Mouse (Mus musculus): ENCODE measurements around the gene Pcsk5. TPM values are rescaled to one million over a fixed set of nuclear protein-coding genes. Genes with fewer than 3 reads are reported as not detected.

Gene Pcsk5
- polyA plus RNA-seq, 1 experiment from 2014 or later: 27.8 TPM

DNA sequence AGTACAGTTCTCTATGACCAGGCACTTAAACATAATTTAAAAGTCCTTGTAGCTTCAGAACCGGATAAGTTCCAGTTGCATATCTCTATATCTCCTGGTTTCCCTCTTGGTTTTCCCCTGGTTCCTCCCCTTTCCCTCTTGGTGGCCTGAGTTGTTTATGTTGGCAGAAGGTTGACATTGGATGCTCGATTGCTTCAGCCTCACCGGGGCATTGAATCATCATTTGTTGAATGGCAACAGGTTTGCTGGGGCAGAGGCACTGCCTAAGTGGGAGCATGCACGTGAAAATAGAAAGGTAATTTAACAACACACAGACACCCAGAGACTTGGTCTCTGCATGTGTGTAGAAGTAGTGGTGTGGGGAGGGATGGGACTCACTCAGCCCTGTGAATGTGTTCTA lies 436.9 kb downstream of the Pcsk5 start:
- Histone ChIP-seq H3K36me3 (peaks cover 43% of the 10 kb centered on the region), H3K4me3 (replicated peaks) (no peak overlapping the region), H3K27ac (no peak overlapping the region), H3K9me3 (replicated peaks) (no peaks in the 10 kb centered on the region), H3K4me2 (no peak overlapping the region), H3K4me1 (peaks cover 3% of the 10 kb centered on the region; the same call in 1 of the 2 replicates), H3K9ac (no peak overlapping the region), H3K27me3 (no peaks in the 10 kb centered on the region)
- 51% methylated on average over 4 of the region's 4 CpGs for WGBS
- ATAC-seq (replicated peaks; ENCODE audit: low FRiP score): no peak

DNA sequence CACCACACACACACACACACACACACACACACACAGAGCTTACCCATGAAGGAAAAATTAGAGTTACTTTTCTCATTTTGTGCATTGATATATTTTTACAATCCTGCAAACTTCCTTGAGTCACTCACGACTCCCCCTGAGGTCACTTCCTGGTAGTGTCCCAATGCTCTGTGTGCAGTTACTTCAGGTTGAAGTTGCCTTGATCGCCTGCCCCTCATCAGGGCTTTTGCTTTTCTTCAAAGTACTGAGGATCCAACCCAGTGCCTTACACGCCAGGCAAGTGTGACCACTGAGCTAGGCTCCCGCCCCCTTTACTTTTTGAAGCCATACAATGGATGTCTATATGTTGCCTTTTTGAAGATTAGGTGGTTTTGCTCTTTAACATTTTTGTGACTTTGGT lies 437.5 kb downstream of the Pcsk5 start:
- H3K9me3 ChIP-seq (replicated peaks): no peaks in the 10 kb centered on the region
- 92% methylated on average over 4 of the region's 4 CpGs for WGBS
- peaks cover 43% of the 10 kb centered on the region for H3K36me3 ChIP-seq
- no peak overlapping the region for H3K9ac ChIP-seq
- H3K27ac ChIP-seq: no peak overlapping the region
- H3K27me3 ChIP-seq: no peaks in the 10 kb centered on the region
- ATAC-seq (replicated peaks; ENCODE audit: low FRiP score): no peak
- H3K4me2 ChIP-seq: no peak overlapping the region
- H3K4me3 ChIP-seq (replicated peaks): no peak overlapping the region
- H3K4me1 ChIP-seq: peaks cover 8% of the 10 kb centered on the region

DNA sequence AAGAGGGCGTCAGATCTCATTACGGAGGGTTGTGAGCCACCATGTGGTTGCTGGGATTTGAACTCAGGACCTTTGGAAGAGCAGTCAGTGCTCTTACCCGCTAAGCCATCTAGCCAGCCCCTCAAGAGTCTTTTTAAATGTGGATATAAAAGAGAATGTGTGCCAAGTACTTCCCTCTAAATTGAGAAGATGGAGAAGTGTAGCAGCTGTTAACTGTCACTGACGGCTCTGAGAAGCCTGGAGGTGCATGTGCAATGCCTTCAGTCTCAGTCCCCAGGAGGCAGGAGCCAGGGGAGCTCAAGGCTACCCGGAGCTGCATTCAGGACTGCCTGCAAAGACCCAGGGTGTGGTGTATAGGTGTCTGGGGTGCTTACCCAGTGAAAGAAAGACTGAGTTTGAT lies 439.5 kb downstream of the Pcsk5 start:
- Histone ChIP-seq H3K36me3 (peaks cover 43% of the 10 kb centered on the region), H3K4me2 (no peak overlapping the region), H3K4me1 (peaks cover 19% of the 10 kb centered on the region), H3K9me3 (replicated peaks) (no peaks in the 10 kb centered on the region), H3K27me3 (peaks cover 2% of the 10 kb centered on the region; the same call in 1 of the 2 replicates), H3K27ac (no peak overlapping the region), H3K4me3 (replicated peaks) (no peak overlapping the region), H3K9ac (no peak overlapping the region)
- WGBS: 74% methylated on average over 5 of the region's 5 CpGs
- ATAC-seq (replicated peaks; ENCODE audit: low FRiP score): no peak

DNA sequence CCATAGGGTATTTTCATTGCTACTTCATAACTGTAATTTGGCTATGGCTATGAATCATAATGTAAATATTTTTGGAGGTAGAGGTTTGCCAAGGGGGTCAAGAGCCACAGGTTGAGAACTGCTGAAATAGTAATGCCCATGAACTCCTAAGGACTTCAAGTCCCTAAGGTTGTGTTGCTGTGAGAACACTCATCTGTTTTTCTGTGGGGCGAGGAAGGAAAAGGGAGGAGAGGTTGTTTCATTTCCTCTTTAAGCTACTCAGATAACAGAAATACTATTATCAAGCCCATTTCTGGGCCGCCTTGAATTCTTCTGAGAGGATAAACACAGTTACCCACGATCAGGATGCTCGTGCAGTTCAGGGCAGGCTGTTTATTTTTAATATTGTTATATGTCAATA lies 440.6 kb downstream of the Pcsk5 start:
- Histone ChIP-seq H3K9ac (no peak overlapping the region), H3K9me3 (replicated peaks) (no peaks in the 10 kb centered on the region), H3K4me2 (no peak overlapping the region), H3K4me3 (replicated peaks) (no peak overlapping the region), H3K36me3 (peaks cover 43% of the 10 kb centered on the region), H3K4me1 (peaks cover 21% of the 10 kb centered on the region), H3K27me3 (peaks cover 10% of the 10 kb centered on the region; the same call in 1 of the 2 replicates), H3K27ac (no peak overlapping the region)
- 84% methylated on average over 4 of the region's 4 CpGs for WGBS
- no peak for ATAC-seq (replicated peaks; ENCODE audit: low FRiP score)

DNA sequence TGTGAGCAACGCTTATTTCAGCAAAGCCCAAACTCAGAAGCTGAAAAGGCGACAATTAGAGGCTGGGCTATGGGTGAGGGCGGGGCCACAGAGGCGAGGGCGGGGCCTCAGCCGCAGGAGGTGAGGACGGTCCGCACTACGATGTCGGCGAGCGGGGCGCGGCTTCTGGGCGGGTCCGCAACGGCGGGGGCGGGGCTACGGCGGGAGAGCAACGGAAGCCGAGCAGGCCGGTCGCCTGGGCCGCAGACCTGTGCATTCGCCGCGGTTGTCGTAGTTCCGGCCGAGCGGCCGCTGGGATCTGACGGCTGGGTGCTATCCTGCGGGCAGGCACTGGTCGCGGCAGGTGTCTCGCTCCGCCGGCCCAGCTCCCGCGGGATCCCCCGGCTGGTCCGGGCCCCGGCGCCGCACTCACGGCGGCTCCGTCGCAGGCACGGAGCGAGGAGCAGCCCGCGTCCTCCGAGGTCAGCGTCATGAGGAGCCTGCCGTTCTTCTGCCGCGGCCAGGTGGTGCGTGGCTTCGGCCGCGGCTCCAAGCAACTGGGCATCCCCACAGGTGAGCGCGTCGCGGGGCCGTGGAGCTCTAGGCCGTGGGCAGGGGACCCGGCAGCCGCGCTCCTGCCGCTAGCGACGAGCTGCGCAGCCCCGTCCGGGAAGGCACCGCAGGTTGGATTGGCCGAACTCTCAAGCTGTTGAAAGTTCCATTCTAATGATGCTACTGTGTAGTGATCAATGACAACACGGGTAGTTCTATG lies 443.4 kb downstream of the Pcsk5 start, which contains the start of gene Rfk:
Gene Rfk (plus strand): TSS at position 203 of the 751 bp plus-strand sequence.
- under 1% methylated on average over 73 of the region's 83 CpGs for WGBS
- ATAC-seq (replicated peaks; ENCODE audit: low FRiP score): peak; percentile 99
- peaks cover 23% of the 10 kb centered on the region for H3K36me3 ChIP-seq
- H3K9me3 ChIP-seq (replicated peaks): no peaks in the 10 kb centered on the region
- H3K4me2 ChIP-seq: peak within 1 kb of the TSS; percentile 70
- peak within 1 kb of the TSS; percentile 87 for H3K4me3 ChIP-seq (replicated peaks)
- peak within 1 kb of the TSS; percentile 86 for H3K9ac ChIP-seq
- peaks cover 10% of the 10 kb centered on the region; the same call in 1 of the 2 replicates for H3K27me3 ChIP-seq
- H3K4me1 ChIP-seq: peaks cover 21% of the 10 kb centered on the region
- peak within 1 kb of the TSS; percentile 61 for H3K27ac ChIP-seq

DNA sequence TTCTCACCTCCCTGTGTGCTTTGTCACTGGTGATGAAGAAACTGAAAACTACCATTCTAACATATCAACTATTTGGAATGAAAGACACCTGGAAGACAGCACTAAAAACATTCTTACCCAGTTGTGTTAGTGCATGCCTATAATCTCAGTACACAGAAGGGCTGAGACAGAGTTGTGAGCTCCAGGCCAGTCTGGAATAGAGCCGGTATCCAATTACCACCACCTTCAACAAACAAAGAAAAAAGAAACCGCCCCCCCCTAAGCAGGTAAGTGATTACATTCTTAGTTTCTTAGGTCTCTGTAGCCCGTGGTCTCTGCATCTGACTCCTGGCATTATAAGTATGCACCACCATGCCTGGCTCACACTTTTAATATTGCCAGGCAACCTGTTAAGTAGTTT lies 444.6 kb downstream of the Pcsk5 start:
- no peak for ATAC-seq (replicated peaks; ENCODE audit: low FRiP score)
- Histone ChIP-seq H3K4me2 (peak overlapping the region; percentile 70), H3K9ac (no peak overlapping the region), H3K27me3 (peaks cover 10% of the 10 kb centered on the region; the same call in 1 of the 2 replicates), H3K36me3 (peaks cover 11% of the 10 kb centered on the region), H3K9me3 (replicated peaks) (no peaks in the 10 kb centered on the region), H3K27ac (no peak overlapping the region), H3K4me1 (peaks cover 21% of the 10 kb centered on the region), H3K4me3 (replicated peaks) (no peak overlapping the region; the same call in 1 of the 2 replicates)
- WGBS: 9% methylated on average over 3 of the region's 3 CpGs

DNA sequence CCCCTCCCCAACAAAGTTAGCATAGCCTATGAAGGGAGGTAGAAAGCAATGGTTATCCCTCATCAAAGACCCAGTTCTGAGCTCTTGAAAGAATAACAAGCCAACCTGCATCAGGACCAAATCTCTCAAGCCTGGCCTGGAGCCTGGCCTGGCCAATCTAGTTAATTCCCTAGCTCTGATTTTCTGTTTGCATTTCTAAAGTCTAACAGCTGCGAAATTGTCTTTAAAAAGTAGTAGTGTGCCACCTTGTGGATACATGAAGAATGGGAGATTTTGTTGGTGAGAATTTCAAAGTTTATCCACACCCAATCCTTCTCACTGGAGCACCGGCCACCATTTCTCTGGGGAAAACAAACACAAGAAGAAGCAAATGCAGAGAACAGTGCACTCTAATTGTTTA lies 449.0 kb downstream of the Pcsk5 start:
- H3K9ac ChIP-seq: no peak overlapping the region

DNA sequence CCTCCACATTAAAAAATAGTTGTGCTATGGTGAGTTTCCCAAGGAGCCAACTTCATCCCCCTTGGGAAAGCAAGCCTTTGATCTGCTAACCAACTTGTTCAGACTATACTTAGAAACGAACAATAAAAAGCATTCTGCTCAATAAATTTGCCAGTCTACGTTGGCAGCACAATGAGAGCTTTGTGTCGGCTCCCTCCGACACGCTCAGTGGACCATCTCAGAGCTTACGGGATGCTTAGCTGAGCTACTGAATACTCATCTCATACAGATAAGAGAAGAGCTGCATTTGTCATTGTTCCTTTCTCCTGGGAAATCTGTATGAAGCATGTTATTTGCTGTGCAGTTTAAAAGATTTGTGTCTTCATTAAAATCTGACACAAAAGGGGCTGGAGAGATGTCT lies 451.0 kb downstream of the Pcsk5 start:
- ATAC-seq (replicated peaks; ENCODE audit: low FRiP score): 0 out of 2 replicates have a peak, but pooled peaks have one; percentile 41

More for the DNA sequence above, 449.0 kb downstream of the Pcsk5 start:
- H3K4me1 ChIP-seq: peaks cover 7% of the 10 kb centered on the region
- WGBS: 19% methylated on average over 2 of the region's 2 CpGs
- H3K9me3 ChIP-seq (replicated peaks): no peaks in the 10 kb centered on the region
- peaks cover 10% of the 10 kb centered on the region; the same call in 1 of the 2 replicates for H3K27me3 ChIP-seq
- no peak overlapping the region for H3K27ac ChIP-seq
- no peaks in the 10 kb centered on the region for H3K36me3 ChIP-seq
- no peak overlapping the region for H3K4me2 ChIP-seq
- ATAC-seq (replicated peaks; ENCODE audit: low FRiP score): peak; percentile 19; the same call in 1 of the 2 replicates
- no peak overlapping the region for H3K4me3 ChIP-seq (replicated peaks)

DNA sequence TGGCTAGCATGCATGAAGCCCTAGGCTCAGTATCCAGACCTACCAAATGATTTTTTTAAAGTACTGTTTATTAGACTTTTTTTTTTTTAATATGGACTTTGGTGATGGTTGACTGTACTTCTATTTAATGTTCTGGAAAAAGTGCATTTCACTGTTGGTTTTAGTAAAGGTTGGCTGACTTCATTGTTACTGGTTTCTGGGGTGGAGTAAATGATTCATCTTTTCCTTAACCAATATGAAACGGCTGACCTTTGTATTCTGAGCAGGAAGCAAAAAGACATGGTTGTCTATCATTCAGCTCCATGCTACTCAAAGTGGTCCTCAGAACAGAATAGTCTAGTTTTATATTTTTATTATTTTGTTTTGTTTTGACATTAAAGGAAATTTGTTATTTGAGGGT lies 452.0 kb downstream of the Pcsk5 start:
- H3K4me2 ChIP-seq: no peak overlapping the region
- ATAC-seq (replicated peaks; ENCODE audit: low FRiP score): no peak
- 50% methylated on average over 1 of the region's 1 CpGs for WGBS

More for the DNA sequence above, 451.0 kb downstream of the Pcsk5 start:
- Histone ChIP-seq H3K4me1 (no peaks in the 10 kb centered on the region), H3K27me3 (no peaks in the 10 kb centered on the region), H3K4me3 (replicated peaks) (no peak overlapping the region), H3K9me3 (replicated peaks) (no peaks in the 10 kb centered on the region), H3K27ac (peak overlapping the region; percentile 16; the same call in 1 of the 2 replicates), H3K9ac (no peak overlapping the region), H3K36me3 (no peaks in the 10 kb centered on the region), H3K4me2 (no peak overlapping the region)
- WGBS: 30% methylated on average over 6 of the region's 6 CpGs

DNA sequence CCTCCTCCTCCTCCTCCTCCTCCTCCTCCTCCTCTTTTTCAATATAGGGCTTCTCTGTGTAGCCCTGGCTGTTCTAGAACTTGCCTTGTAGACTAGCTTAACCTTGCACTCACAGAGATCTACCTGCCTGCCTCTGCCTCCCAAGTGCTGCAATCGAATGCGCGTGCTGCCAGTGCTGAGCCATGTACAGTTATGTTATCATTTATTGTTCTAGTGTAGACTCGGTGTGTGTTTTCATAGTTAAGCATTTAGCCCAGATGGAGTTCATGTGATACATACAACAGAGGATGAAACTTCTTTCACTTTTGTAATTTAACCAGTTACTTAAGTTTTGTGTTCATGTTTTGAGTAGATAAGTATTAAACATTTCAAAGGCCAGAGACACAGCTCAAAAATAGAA lies 452.4 kb downstream of the Pcsk5 start:
- Histone ChIP-seq H3K9ac (no peak overlapping the region), H3K4me2 (no peak overlapping the region), H3K4me3 (replicated peaks) (no peak overlapping the region), H3K36me3 (no peaks in the 10 kb centered on the region), H3K27me3 (no peaks in the 10 kb centered on the region), H3K9me3 (replicated peaks) (no peaks in the 10 kb centered on the region), H3K27ac (no peak overlapping the region), H3K4me1 (no peaks in the 10 kb centered on the region)
- ATAC-seq (replicated peaks; ENCODE audit: low FRiP score): no peak
- 94% methylated on average over 4 of the region's 4 CpGs for WGBS

More for the DNA sequence above, 452.0 kb downstream of the Pcsk5 start:
- Histone ChIP-seq H3K36me3 (no peaks in the 10 kb centered on the region), H3K9ac (no peak overlapping the region), H3K27ac (no peak overlapping the region), H3K4me1 (no peaks in the 10 kb centered on the region), H3K4me3 (replicated peaks) (no peak overlapping the region), H3K9me3 (replicated peaks) (no peaks in the 10 kb centered on the region), H3K27me3 (no peaks in the 10 kb centered on the region)

DNA sequence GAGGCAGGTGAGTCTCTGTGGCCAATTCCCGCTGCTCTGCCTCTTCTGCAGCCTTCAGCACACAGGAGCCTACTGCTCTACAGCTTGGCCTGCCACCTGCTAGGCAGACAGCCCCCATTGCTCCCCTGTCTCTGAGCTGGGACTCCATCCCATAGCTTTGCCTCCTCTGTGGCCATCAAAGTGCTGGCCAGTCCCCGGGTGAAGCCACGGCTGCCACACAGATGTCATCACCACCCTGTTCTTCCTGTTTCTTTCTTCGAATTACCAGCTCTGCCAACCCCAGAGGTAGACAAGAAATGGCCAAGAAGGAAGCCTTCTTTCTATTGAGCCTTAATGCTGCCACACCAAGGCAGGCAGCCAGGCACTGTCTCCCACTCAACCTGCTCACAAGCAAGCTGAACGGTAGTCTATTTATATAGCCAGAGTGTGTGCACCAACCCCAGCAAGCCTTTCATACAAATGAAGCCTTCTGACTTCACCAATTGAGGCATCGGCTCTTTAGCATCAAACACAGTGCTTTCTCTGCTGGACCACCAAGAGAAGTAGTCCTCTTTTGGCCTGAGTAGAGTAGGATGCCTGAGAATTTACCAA lies 454.5 kb downstream of the Pcsk5 start:
- Histone ChIP-seq H3K4me3 (replicated peaks) (no peak overlapping the region), H3K27ac (no peak overlapping the region), H3K36me3 (no peaks in the 10 kb centered on the region), H3K27me3 (no peaks in the 10 kb centered on the region), H3K9ac (no peak overlapping the region), H3K4me1 (no peaks in the 10 kb centered on the region), H3K4me2 (no peak overlapping the region), H3K9me3 (replicated peaks) (no peaks in the 10 kb centered on the region)
- 81% methylated on average over 6 of the region's 6 CpGs for WGBS
- ATAC-seq (replicated peaks; ENCODE audit: low FRiP score): no peak

All from kidney, embryonic 15.5 days (tissue).